Mouse (Mus musculus): ENCODE measurements around the gene Anp32e.
"Not testable (repeated sequence)": the region's sequence is repeated elsewhere in the genome, so short reads cannot be mapped to it uniquely, and the experiment has no call there.

The Anp32e gene

GRCm38 (mm10) chr3:95942749-95943148 lies 13.7 kb downstream of the Anp32e start:
- DNase-seq (ENCODE audit: low read depth, low spot score): no peak

- no peak for DNase-seq (ENCODE audit: low read depth, low spot score)
These were observed 14.2 kb downstream of the Anp32e start for GRCm38 (mm10) chr3:95943226-95943625.

- DNase-seq (ENCODE audit: low read depth, low spot score): no peak
These were observed 15.7 kb downstream of the Anp32e start for GRCm38 (mm10) chr3:95944742-95945141.

- DNase-seq (ENCODE audit: low read depth, low spot score): no peak
These were observed 16.7 kb downstream of the Anp32e start for GRCm38 (mm10) chr3:95945731-95946240.

- no peak for DNase-seq (ENCODE audit: low read depth, low spot score)
These were observed 19.3 kb downstream of the Anp32e start for GRCm38 (mm10) chr3:95948325-95948724.

DNA sequence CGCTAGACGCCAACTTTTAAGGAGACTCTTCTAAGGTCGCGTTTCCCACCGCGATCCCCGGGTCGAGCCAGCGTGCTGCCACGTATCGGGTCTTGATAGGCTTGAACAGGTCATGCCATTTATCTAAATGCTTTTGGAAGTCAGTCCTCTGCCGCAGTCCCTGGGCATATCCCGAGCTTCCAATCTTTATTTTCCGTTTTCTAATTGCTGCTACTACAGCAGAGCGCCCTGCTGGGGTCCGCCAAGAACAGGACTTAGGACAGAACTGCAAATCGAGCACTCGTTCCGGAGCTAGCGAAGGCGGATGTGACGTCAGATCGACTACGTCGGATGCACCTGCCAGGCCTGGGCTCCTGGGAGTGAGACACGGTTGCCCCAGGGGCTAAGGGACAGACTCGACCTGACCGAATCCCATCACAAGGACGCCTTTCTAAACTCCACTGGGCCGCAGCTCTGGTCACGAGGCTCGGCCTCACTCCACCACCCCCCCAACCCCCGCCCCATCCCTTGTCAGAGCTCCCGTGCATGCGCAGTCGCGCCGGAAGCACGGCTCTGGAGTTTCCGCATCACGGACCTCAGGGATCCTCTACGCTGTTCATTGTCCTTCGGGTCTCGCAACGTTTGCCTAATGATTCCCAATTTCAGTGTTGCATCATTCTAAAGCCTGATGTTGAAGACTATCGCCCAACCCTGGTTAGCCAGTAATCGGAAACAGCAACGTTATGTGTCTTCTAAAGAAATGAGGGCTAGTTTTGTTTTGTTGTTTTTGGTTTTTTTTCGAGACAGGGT lies 21.9 kb downstream of the Anp32e start:
- peak; percentile 82 for DNase-seq (ENCODE audit: low read depth, low spot score)

GRCm38 (mm10) chr3:95951566-95951965 lies 22.5 kb downstream of the Anp32e start:
- not testable (repeated sequence) for DNase-seq (ENCODE audit: low read depth, low spot score)

- no peak for DNase-seq (ENCODE audit: low read depth, low spot score)
These were observed 24.0 kb downstream of the Anp32e start for GRCm38 (mm10) chr3:95953023-95953422.

GRCm38 (mm10) chr3:95953522-95953921 lies 24.5 kb downstream of the Anp32e start:
- DNase-seq (ENCODE audit: low read depth, low spot score): no peak

DNA sequence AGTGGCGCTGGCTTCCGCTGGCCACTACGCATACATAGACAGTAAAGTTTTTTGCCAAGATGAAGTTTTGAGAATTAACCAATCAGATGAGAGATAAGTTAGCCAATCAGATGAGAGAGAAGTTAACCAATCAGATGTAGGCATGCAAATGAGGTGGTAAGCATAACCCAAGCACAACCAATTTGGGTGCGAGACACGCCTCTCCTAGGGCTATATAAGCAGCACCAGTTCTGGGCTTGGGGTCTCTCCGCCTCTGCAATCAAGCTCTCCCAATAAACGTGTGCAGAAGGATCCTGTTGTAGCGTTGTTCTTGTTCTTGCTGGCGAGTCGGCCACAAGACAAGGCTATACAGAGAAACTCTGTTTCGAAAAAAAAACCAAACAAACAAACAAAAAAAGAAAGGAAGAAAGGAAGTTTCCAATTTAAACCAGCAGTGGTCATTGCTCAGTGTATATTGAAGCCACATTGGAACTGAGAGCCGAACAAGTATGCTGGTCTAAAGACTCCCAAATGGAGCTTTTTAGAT lies 25.7 kb downstream of the Anp32e start:
- DNase-seq (ENCODE audit: low read depth, low spot score): not testable (repeated sequence)

GRCm38 (mm10) chr3:95955318-95955717 lies 26.3 kb downstream of the Anp32e start:
- DNase-seq (ENCODE audit: low read depth, low spot score): no peak

- DNase-seq (ENCODE audit: low read depth, low spot score): no peak
These were observed 28.5 kb downstream of the Anp32e start for GRCm38 (mm10) chr3:95957359-95958148.

DNA sequence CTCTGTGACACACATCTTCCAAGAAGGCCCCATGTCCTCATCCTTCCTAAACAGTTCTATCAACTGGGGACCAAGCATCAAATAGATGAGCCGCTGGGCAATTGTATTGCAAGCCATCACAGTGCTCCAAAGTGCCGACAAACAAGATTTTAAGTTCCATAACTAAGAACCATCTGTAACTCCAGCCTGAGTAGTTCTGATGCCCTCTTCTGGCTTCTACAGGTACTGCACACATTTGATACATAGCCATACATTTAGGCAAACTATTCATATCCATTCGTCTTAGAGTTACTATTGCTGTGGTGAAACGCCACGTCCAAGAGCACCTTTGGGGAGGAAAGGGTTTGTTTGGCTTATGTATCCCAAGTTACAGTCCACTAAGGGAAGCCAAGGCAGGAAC lies 30.0 kb downstream of the Anp32e start:
- no peak for DNase-seq (ENCODE audit: low read depth, low spot score)

GRCm38 (mm10) chr3:95959807-95960206 lies 30.8 kb downstream of the Anp32e start:
- DNase-seq (ENCODE audit: low read depth, low spot score): no peak

DNA sequence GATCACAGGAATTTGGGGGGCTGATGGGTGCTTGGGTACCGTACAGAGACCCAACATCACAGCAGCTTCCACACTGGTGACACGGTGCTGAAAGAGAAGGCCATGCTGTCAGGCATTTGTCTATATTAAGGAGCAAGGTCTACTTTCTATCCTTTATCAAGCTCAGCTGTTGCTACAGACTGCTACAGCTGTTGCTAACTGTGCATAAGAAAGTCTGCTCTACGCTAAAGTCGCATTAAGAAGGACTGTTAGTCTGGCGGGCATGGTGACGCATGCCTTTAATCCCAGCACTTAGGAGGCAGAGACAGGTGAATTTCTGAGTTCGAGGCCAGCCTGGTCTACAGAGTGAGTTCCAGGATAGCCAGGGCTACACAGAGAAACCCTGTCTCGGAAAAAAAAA lies 33.1 kb downstream of the Anp32e start:
- not testable (repeated sequence) for DNase-seq (ENCODE audit: low read depth, low spot score)

DNA sequence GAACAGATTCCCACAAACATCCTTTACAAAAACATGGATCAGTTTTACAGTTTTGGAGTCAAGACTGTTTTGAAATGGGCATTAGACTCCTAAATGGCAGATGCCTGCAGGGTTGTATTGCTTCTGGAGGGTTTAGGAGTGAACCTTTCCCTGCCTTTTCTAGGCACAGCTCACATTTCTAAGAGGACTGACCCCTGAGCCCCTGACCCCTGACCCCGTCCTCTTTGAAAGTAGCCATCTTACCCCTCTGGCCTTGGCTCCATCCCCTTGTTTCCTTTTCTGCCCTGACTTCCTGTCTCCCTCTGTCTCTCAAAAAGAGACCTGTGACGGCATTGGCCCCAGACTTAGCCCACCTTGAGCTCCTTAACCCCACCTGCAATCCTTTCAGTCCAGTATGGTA lies 34.2 kb downstream of the Anp32e start:
- DNase-seq (ENCODE audit: low read depth, low spot score): no peak

DNA sequence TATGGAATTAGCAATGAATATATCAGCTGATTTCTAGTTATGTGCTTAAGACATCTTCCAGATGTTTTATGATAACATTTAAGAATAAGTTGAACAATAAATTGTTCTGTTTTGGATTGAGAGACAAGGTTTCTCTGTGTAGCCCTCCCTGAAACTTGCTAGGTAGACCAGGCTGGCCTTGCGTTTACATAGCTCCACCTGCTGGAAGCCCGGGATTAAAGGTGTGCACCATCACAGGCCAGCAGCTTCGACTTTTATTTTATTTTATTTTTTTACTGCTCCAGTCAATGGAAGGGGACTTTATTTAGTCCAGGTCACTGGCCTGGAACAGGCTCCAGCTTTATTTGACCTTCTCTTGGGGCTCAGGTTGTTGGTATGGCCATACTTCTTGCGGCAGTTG lies 34.6 kb downstream of the Anp32e start:
- no peak for DNase-seq (ENCODE audit: low read depth, low spot score)

DNA sequence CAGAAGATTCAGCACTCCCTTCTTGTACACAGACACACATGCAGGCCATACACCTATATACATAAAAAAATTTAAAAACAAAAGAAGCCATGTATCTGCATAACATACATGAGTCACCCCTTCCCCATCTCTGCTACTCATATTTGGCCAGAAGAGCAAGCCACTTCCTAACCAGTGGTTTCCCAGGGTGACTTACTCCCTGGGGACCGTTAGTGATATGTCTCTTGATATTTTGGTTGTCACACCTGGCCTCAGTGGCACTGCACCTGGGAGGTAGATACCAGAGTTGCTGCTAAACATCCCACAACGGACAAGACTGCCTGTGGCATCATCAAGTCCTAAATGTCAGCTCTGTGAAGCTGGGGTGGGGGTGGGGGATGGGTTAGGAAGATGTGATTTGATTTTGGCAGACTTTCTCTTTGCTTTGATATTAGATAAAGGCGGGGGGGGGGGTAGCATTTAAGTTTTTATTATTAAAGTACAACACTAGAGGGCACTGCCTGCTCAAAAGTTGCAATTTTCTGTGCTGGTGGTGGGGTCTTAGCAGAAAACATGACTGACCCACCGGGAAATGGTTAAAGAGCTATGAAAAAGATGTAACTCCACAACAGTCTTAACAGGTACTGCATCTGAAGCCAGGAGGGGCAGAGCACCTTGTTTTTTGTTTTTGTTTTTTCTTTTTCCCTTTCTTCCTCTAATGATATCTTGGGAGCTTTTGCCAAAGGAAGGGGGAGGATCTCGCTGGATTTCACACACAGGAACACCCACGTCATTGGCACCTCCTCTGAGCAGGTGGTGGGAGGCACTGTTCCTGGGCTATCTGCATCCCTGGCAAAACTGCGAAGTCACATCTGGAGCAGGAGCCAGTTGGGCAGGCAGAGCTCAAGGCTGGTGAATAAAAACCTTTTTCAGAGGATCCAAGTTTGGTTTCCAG lies 36.7 kb downstream of the Anp32e start:
- DNase-seq (ENCODE audit: low read depth, low spot score): no peak

- DNase-seq (ENCODE audit: low read depth, low spot score): no peak
These were observed 40.2 kb downstream of the Anp32e start for GRCm38 (mm10) chr3:95969277-95969676.

DNA sequence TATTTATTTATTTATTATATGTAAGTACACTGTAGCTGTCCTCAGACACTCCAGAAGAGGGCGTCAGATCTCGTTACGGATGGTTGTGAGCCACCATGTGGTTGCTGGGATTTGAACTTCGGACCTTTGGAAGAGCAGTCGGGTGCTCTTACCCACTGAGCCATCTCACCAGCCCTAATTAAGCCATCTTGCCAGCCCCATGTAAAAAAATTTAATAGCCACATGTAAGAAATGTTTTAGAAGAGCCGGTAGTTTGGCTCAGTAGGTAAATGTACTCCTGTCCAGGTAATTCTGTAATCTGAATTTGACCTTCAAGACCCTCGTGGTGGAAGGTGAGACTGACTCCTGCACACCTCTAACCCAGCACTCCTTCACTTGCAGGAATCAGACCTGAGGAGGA lies 41.6 kb downstream of the Anp32e start:
- not testable (repeated sequence) for DNase-seq (ENCODE audit: low read depth, low spot score)

DNA sequence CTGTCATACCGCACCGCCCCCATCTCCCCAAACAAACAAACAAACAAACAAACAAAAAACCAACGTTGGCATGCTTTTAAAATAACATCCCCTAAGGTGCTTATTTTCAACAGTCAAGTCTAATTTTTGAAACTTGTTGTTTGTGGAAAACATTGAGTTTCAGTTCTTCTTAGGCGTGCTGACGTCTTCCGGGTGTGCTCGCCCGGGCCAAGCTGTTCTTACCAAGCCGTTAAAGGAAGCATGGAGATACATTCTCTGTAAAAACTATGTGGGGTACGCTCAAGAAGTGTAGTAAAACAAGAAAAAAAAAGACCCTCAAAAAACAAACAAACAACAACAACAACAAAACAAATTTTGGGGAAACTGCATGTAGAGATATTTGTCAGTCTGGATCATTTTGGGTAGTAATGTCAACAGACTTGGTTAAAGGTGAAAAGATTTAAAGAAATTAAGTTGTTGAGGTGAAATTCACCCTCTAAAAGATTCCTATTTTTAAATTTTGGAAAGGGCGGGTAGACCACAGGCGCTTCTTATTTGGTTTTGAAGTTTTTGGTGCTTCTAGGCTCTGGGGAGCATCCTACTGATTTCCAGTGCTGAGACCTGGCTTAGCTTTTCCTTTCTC lies 43.3 kb downstream of the Anp32e start:
- no peak for DNase-seq (ENCODE audit: low read depth, low spot score)

Measured in embryo, embryonic 11.5 days (tissue).